Mouse (Mus musculus) forebrain, embryonic 12.5 days (tissue): Measurements from ENCODE around the gene Plcb4. TPM values are rescaled to one million over a fixed set of nuclear protein-coding genes. Genes with fewer than 3 reads are reported as not detected.
A peak's percentile ranks its signal among the peaks of the same experiment; 100 is the strongest.

Source experiments
- ATAC-seq: fragments of 200-750 bp; cut with Nextera tagmentation; 2 replicates; pipeline ENCODE4 v1.8.0; 2017; ENCODE audit warnings: moderate TSS enrichment; ENCODE audit not compliant: low FRiP score
- H3K27ac ChIP-seq: fragments of 300-500 bp; sonication (generic); 2 replicates; pipeline ENCODE4 v1.5.1; 2016; ENCODE audit warnings: mild to moderate bottlenecking
- H3K27me3 ChIP-seq: fragments of 300-500 bp; sonication (generic); 2 replicates; pipeline ENCODE4 v1.6.1; 2016; ENCODE audit warnings: mild to moderate bottlenecking
- H3K36me3 ChIP-seq: fragments of 300-500 bp; sonication (generic); replicated peaks from 2 replicates; pipeline ENCODE4 v1.6.1; 2016; ENCODE audit warnings: mild to moderate bottlenecking
- H3K4me1 ChIP-seq: fragments of 300-500 bp; sonication (generic); 2 replicates; pipeline ENCODE4 v1.6.1; 2016
- H3K4me2 ChIP-seq: fragments of 300-500 bp; sonication (generic); 2 replicates; pipeline ENCODE4 v1.6.1; 2016; ENCODE audit warnings: mild to moderate bottlenecking, moderate library complexity
- H3K4me3 ChIP-seq: fragments of 300-500 bp; sonication (generic); replicated peaks from 2 replicates; pipeline ENCODE4 v1.5.1; 2016; ENCODE audit warnings: mild to moderate bottlenecking
- H3K9ac ChIP-seq: fragments of 300-500 bp; sonication (generic); 2 replicates; pipeline ENCODE4 v1.6.1; 2016; ENCODE audit warnings: mild to moderate bottlenecking
- H3K9me3 ChIP-seq: fragments of 300-500 bp; sonication (generic); 2 replicates; pipeline ENCODE4 v1.6.1; 2016
- WGBS: fragments of 180-500 bp; shearing (Covaris S2); methylation state at CpG from one replicate; pipeline ENCODE4 v1.1.7; 2016; 5-methylcytosine and 5-hydroxymethylcytosine counted together
- polyA plus RNA-seq: library from polyadenylated mRNA; unstranded; fragments of >200 nt; fragmentation: Nextera tagmentation; extraction: Ambion mirVana; gene quantifications from 2 replicates; pipeline ENCODE4 v1.2.1, GENCODE M21; 2016

The Plcb4 gene
- polyA plus RNA-seq, 1 experiment from 2014 or later: 23.5 TPM

DNA sequence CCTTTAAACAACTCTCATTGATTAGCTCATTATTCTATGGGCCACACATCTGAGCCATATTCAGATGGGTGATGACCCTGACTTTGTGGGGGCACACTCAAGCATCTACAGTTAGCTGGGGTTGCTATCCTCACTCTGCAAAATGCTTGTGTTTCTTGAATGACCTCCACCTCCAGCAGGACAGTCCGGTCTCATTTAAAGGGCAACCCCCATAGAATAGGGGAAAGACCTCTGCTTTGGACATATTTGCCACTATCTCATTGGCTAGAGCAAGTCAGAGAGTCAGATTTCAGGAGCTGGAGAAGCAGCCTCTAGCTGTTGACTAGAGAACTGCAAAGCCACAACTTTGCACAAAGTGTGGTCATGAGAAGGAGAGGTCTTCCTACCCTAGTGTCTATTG, 340.6 kb downstream of the Plcb4 start:
- no peak overlapping the region for H3K4me2 ChIP-seq
- no peaks in the 10 kb centered on the region; the same call in 1 of the 2 replicates for H3K36me3 ChIP-seq
- H3K9ac ChIP-seq: no peak overlapping the region
- ATAC-seq: no peak
- H3K9me3 ChIP-seq: no peaks in the 10 kb centered on the region
- 78% methylated on average over 1 of the region's 1 CpGs for WGBS
- H3K27ac ChIP-seq: no peak overlapping the region
- peaks cover 7% of the 10 kb centered on the region for H3K4me1 ChIP-seq
- H3K27me3 ChIP-seq: no peaks in the 10 kb centered on the region
- H3K4me3 ChIP-seq: no peak overlapping the region

GRCm38 (mm10) chr2:136000933-136001332, 342.1 kb downstream of the Plcb4 start:
- 63% methylated on average over 5 of the region's 5 CpGs for WGBS
- H3K9ac ChIP-seq: no peak overlapping the region
- no peak for ATAC-seq
- peaks cover 7% of the 10 kb centered on the region for H3K4me1 ChIP-seq
- H3K4me3 ChIP-seq: no peak overlapping the region
- H3K4me2 ChIP-seq: no peak overlapping the region
- no peak overlapping the region for H3K27ac ChIP-seq
- no peaks in the 10 kb centered on the region for H3K27me3 ChIP-seq
- no peaks in the 10 kb centered on the region; the same call in 1 of the 2 replicates for H3K36me3 ChIP-seq
- no peaks in the 10 kb centered on the region for H3K9me3 ChIP-seq

- no peaks in the 10 kb centered on the region; the same call in 1 of the 2 replicates for H3K36me3 ChIP-seq
- peaks cover 7% of the 10 kb centered on the region for H3K4me1 ChIP-seq
- 56% methylated on average over 7 of the region's 7 CpGs for WGBS
- H3K4me2 ChIP-seq: no peak overlapping the region
- no peaks in the 10 kb centered on the region for H3K27me3 ChIP-seq
- H3K27ac ChIP-seq: no peak overlapping the region
- H3K4me3 ChIP-seq: no peak overlapping the region
- no peaks in the 10 kb centered on the region for H3K9me3 ChIP-seq
- no peak overlapping the region for H3K9ac ChIP-seq
- peak; percentile 70 for ATAC-seq
Measured at GRCm38 (mm10) chr2:136002118-136002517, 343.3 kb downstream of the Plcb4 start.

DNA sequence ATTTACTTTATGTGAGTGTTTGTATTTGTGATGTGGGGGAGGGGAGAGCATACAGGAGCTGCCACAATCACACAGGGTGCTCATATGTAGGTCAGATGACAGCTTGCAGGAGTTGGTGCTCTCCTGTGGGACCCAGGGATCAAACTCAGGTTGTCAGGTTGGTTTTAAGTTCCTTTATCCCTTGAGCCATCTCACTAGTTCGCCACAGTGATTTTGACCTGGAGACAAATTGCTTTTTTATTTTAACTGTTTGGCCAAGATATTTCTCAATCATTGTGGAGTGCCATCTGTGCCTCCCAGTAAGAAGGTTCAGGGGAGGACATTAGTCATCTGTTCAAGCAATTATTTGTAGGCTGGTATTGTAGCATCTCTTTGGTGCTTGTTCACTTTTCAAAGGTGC, 345.0 kb downstream of the Plcb4 start:
- H3K9me3 ChIP-seq: no peaks in the 10 kb centered on the region
- no peak overlapping the region for H3K4me3 ChIP-seq
- WGBS: 91% methylated on average over 1 of the region's 1 CpGs
- no peaks in the 10 kb centered on the region for H3K4me1 ChIP-seq
- no peak overlapping the region for H3K4me2 ChIP-seq
- H3K36me3 ChIP-seq: peaks cover 5% of the 10 kb centered on the region; the same call in 1 of the 2 replicates
- no peak overlapping the region for H3K27ac ChIP-seq
- H3K27me3 ChIP-seq: no peaks in the 10 kb centered on the region
- H3K9ac ChIP-seq: no peak overlapping the region
- no peak for ATAC-seq

DNA sequence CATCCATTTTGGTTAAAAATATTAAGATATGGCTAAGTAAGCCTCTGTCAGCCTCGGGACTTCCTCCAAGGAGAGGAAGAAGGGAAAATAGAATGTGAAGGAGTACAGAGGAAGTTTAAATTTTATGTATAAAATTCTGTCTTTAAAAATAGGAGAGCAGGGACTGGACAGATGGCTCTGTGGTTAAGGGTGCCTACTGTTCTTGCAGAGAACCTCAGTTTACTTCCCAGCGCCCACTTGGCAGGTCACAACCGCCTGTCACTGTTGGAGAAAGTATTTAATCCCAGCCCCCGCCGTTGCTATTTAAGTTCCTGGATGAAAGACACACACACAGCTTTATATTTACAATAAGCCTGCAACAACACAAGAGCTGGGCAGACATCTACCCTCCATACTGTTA, 347.5 kb downstream of the Plcb4 start:
- 93% methylated on average over 5 of the region's 5 CpGs for WGBS

GRCm38 (mm10) chr2:136012759-136013158, 353.9 kb downstream of the Plcb4 start:
- Histone ChIP-seq H3K9ac (no peak overlapping the region), H3K4me3 (no peak overlapping the region), H3K27ac (no peak overlapping the region), H3K4me2 (no peak overlapping the region), H3K9me3 (no peaks in the 10 kb centered on the region), H3K4me1 (no peaks in the 10 kb centered on the region), H3K36me3 (peaks cover 3% of the 10 kb centered on the region; the same call in 1 of the 2 replicates), H3K27me3 (no peaks in the 10 kb centered on the region)
- WGBS: 93% methylated on average over 9 of the region's 9 CpGs
- no peak for ATAC-seq

More for the DNA sequence above, 347.5 kb downstream of the Plcb4 start:
- Histone ChIP-seq H3K4me1 (no peaks in the 10 kb centered on the region), H3K4me3 (no peak overlapping the region), H3K36me3 (peaks cover 5% of the 10 kb centered on the region; the same call in 1 of the 2 replicates), H3K9me3 (no peaks in the 10 kb centered on the region), H3K4me2 (no peak overlapping the region), H3K9ac (no peak overlapping the region), H3K27ac (no peak overlapping the region), H3K27me3 (no peaks in the 10 kb centered on the region)
- ATAC-seq: no peak

DNA sequence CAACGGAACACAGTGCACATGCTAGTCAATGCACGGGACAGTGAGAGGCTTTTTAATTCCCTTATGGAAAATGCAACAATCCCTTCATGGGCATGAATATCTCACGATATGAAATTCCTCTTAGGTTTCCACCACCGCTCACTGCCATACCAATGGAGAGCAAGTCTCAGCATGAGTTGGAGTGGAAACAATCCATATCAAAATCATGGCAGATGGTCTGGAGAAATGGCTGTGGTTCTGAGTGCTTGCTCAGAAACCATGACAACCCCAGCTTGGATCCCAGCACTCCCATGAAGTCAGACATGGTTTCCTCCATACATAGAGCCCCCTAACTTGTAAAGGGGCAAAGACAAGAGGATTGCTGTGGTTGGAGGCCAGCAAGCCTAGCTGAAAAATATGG, 389.7 kb downstream of the Plcb4 start:
- Histone ChIP-seq H3K4me1 (peaks cover 13% of the 10 kb centered on the region), H3K4me2 (no peak overlapping the region), H3K27me3 (peaks cover 19% of the 10 kb centered on the region), H3K36me3 (no peaks in the 10 kb centered on the region), H3K9ac (no peak overlapping the region), H3K4me3 (no peak overlapping the region), H3K9me3 (no peaks in the 10 kb centered on the region), H3K27ac (no peak overlapping the region)
- no peak for ATAC-seq
- 93% methylated on average over 4 of the region's 4 CpGs for WGBS

- Histone ChIP-seq H3K9me3 (no peaks in the 10 kb centered on the region), H3K4me3 (peak overlapping the region; percentile 22), H3K27me3 (peaks cover 19% of the 10 kb centered on the region), H3K27ac (no peak overlapping the region), H3K4me1 (peaks cover 13% of the 10 kb centered on the region), H3K4me2 (peak overlapping the region; percentile 48), H3K9ac (no peak overlapping the region), H3K36me3 (no peaks in the 10 kb centered on the region)
- peak; percentile 27 for ATAC-seq
- 15% methylated on average over 27 of the region's 27 CpGs for WGBS
Measured at GRCm38 (mm10) chr2:136050793-136051615, 392.2 kb downstream of the Plcb4 start.

DNA sequence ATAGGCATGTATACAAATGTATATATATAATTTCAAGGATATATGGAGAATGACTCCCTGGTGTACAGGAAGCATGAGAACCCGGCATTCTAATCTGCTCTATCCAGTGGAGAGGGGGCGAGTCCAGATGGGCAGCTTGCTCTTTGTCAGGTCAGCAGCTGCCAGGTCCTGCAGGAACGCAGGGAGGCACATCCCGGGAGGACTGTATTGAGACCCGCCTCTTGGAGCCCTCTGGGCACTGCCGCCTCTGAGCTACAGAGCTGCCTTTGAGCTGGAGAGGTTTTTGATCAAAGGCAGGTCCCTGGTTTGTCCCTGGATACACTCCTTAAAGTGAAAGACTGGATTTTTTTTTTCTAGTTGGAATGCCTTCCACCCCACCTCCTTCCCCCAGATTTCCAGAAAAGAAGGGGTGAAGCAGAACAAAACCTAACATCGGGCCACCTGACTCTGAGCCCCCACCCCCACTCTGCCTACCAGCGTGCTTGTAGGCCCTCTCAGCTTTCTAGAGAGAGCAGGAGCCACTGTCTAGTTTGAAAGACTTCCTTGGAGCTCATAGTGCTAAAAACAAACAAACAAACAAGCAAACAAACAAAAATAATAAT, 393.0 kb downstream of the Plcb4 start, which contains the start of gene Lamp5:
TSS of gene Lamp5 (plus strand) at position 552 of the 602 bp plus-strand sequence.
- Histone ChIP-seq H3K27me3 (peaks cover 19% of the 10 kb centered on the region), H3K4me1 (peaks cover 13% of the 10 kb centered on the region), H3K4me3 (peak within 1 kb of the TSS; percentile 22), H3K27ac (no peak within 1 kb of the TSS), H3K9ac (no peak within 1 kb of the TSS), H3K36me3 (no peaks in the 10 kb centered on the region), H3K4me2 (peak within 1 kb of the TSS; percentile 48), H3K9me3 (no peaks in the 10 kb centered on the region)
- ATAC-seq: peak; percentile 79
- 2% methylated on average over 8 of the region's 8 CpGs for WGBS

GRCm38 (mm10) chr2:136057861-136058331, 399.1 kb downstream of the Plcb4 start:
- H3K27me3 ChIP-seq: peaks cover 43% of the 10 kb centered on the region
- peak overlapping the region; percentile 37 for H3K4me3 ChIP-seq
- no peak overlapping the region for H3K27ac ChIP-seq
- 0 out of 2 replicates have a peak, but pooled peaks have one; percentile 46 for ATAC-seq
- whole genome bisulfite sequencing: 3% methylated on average over 19 of the region's 19 CpGs
- H3K36me3 ChIP-seq: no peaks in the 10 kb centered on the region
- H3K9ac ChIP-seq: no peak overlapping the region
- H3K4me2 ChIP-seq: peak overlapping the region; percentile 62
- no peaks in the 10 kb centered on the region for H3K9me3 ChIP-seq
- peaks cover 21% of the 10 kb centered on the region for H3K4me1 ChIP-seq

- peak overlapping the region; percentile 62 for H3K4me2 ChIP-seq
- H3K4me1 ChIP-seq: peaks cover 21% of the 10 kb centered on the region
- H3K36me3 ChIP-seq: no peaks in the 10 kb centered on the region
- H3K9ac ChIP-seq: no peak overlapping the region
- ATAC-seq: no peak
- H3K27me3 ChIP-seq: peaks cover 43% of the 10 kb centered on the region
- no peak overlapping the region for H3K27ac ChIP-seq
- 2% methylated on average over 7 of the region's 7 CpGs for WGBS
- H3K9me3 ChIP-seq: no peaks in the 10 kb centered on the region
- peak overlapping the region; percentile 37 for H3K4me3 ChIP-seq
Measured at GRCm38 (mm10) chr2:136058398-136058797, 399.6 kb downstream of the Plcb4 start.

- H3K4me3 ChIP-seq: peak overlapping the region; percentile 37
Measured at GRCm38 (mm10) chr2:136059029-136059669, 400.3 kb downstream of the Plcb4 start.

More at GRCm38 (mm10) chr2:136059029-136059669, 400.3 kb downstream of the Plcb4 start:
- peak overlapping the region; percentile 62 for H3K4me2 ChIP-seq
- H3K9me3 ChIP-seq: no peaks in the 10 kb centered on the region
- 0 out of 2 replicates have a peak overlapping the region, but pooled peaks have one; percentile 7 for H3K9ac ChIP-seq
- WGBS: 1% methylated on average over 37 of the region's 37 CpGs
- no peak for ATAC-seq
- peaks cover 43% of the 10 kb centered on the region for H3K27me3 ChIP-seq
- peaks cover 21% of the 10 kb centered on the region for H3K4me1 ChIP-seq
- no peaks in the 10 kb centered on the region for H3K36me3 ChIP-seq
- no peak overlapping the region for H3K27ac ChIP-seq
